Mouse (Mus musculus): ENCODE results near the gene Pm20d1.

Pm20d1 gene

GRCm38 (mm10) chr1:131830561-131830960, 33.4 kb downstream of the Pm20d1 start:
- peak in 1 of 2 experiments; percentile 13 for DNase-seq

- no peak for DNase-seq
Measured at GRCm38 (mm10) chr1:131830971-131831641, 33.9 kb downstream of the Pm20d1 start.

- no peak for DNase-seq
Measured at GRCm38 (mm10) chr1:131837035-131837434, 39.9 kb downstream of the Pm20d1 start.

- no peak for DNase-seq
Measured at GRCm38 (mm10) chr1:131838542-131838941, 41.4 kb downstream of the Pm20d1 start.

- peak; percentile 51 to 63 for DNase-seq
Measured at GRCm38 (mm10) chr1:131839279-131839678, 42.1 kb downstream of the Pm20d1 start.

GRCm38 (mm10) chr1:131842221-131842620, 45.0 kb downstream of the Pm20d1 start:
- DNase-seq: no peak

GRCm38 (mm10) chr1:131843758-131844157, 46.6 kb downstream of the Pm20d1 start:
- DNase-seq: peak; percentile 37 to 47

- DNase-seq: peak in 1 of 2 experiments; percentile 34
Measured at GRCm38 (mm10) chr1:131844883-131845282, 47.7 kb downstream of the Pm20d1 start.

GRCm38 (mm10) chr1:131846255-131846654, 49.1 kb downstream of the Pm20d1 start:
- peak; percentile 88 to 89 for DNase-seq

GRCm38 (mm10) chr1:131861811-131862210, 64.6 kb downstream of the Pm20d1 start:
- DNase-seq: no peak

GRCm38 (mm10) chr1:131865596-131865995, 68.4 kb downstream of the Pm20d1 start:
- DNase-seq: no peak

GRCm38 (mm10) chr1:131866304-131866999, 69.3 kb downstream of the Pm20d1 start:
- DNase-seq: no peak

GRCm38 (mm10) chr1:131867093-131867945, 70.1 kb downstream of the Pm20d1 start, which contains the start of gene Rab29:
Rab29 (plus strand) TSS chr1:131867224.
- peak; percentile 96 to 97 for DNase-seq

- DNase-seq: no peak
Measured at GRCm38 (mm10) chr1:131867946-131868290, 70.7 kb downstream of the Pm20d1 start.

- no peak for DNase-seq
Measured at GRCm38 (mm10) chr1:131869561-131869960, 72.4 kb downstream of the Pm20d1 start.
